Mouse (Mus musculus): ENCODE measurements around the gene Nexn. TPM values are rescaled to one million over a fixed set of nuclear protein-coding genes. Genes with fewer than 3 reads are reported as not detected.

Gene Nexn
- polyA plus RNA-seq, 1 experiment: 0.38 TPM

- Histone ChIP-seq H3K36me3 (ENCODE audit: control insufficient read depth, insufficient read depth, low read length) (peaks cover 18% of the 10 kb centered on the region), H3K27me3 (replicated peaks; ENCODE audit: control insufficient read depth, insufficient read depth, low read length) (no peaks in the 10 kb centered on the region), H3K4me1 (ENCODE audit: control insufficient read depth, insufficient read depth, low read length) (0 out of 2 replicates have a peak, but pooled peaks cover 6% of the 10 kb centered on the region), H3K27ac (ENCODE audit: insufficient read depth, low read depth, low read length) (no peak overlapping the region), H3K4me3 (ENCODE audit: insufficient read depth, low read depth, low read length) (no peak overlapping the region)
- peak; percentile 34 for DNase-seq
- no peak for TF ChIP-seq CTCF (conservative IDR thresholded peaks at IDR 0.05; ENCODE audit: insufficient read depth, insufficient read length, low read depth, low read length)
- TF ChIP-seq POLR2A (IDR thresholded peaks at IDR 0.05; ENCODE audit: low read depth, low read length): no peak
- WGBS: 88% methylated on average over 7 of the region's 7 CpGs
Measured at GRCm38 (mm10) chr3:152228843-152229242, 37.3 kb downstream of the Nexn start.

GRCm38 (mm10) chr3:152225906-152226305 lies 40.2 kb downstream of the Nexn start:
- 29% methylated on average over 7 of the region's 7 CpGs for WGBS
- H3K27me3 ChIP-seq (replicated peaks; ENCODE audit: control insufficient read depth, insufficient read depth, low read length): no peaks in the 10 kb centered on the region
- no peak overlapping the region for H3K27ac ChIP-seq (ENCODE audit: insufficient read depth, low read depth, low read length)
- H3K36me3 ChIP-seq (ENCODE audit: control insufficient read depth, insufficient read depth, low read length): peaks cover 20% of the 10 kb centered on the region
- TF ChIP-seq POLR2A (IDR thresholded peaks at IDR 0.05; ENCODE audit: low read depth, low read length) (no peak), CTCF (conservative IDR thresholded peaks at IDR 0.05; ENCODE audit: insufficient read depth, insufficient read length, low read depth, low read length) (no peak)
- peak; percentile 55 for DNase-seq
- H3K4me1 ChIP-seq (ENCODE audit: control insufficient read depth, insufficient read depth, low read length): 0 out of 2 replicates have a peak, but pooled peaks cover 6% of the 10 kb centered on the region
- no peak overlapping the region for H3K4me3 ChIP-seq (ENCODE audit: insufficient read depth, low read depth, low read length)

- no peak for TF ChIP-seq CTCF (conservative IDR thresholded peaks at IDR 0.05; ENCODE audit: insufficient read depth, insufficient read length, low read depth, low read length)
- no peak for TF ChIP-seq POLR2A (IDR thresholded peaks at IDR 0.05; ENCODE audit: low read depth, low read length)
- no peak for DNase-seq
- no peak overlapping the region for H3K27ac ChIP-seq (ENCODE audit: insufficient read depth, low read depth, low read length)
- H3K36me3 ChIP-seq (ENCODE audit: control insufficient read depth, insufficient read depth, low read length): peaks cover 19% of the 10 kb centered on the region
- H3K4me3 ChIP-seq (ENCODE audit: insufficient read depth, low read depth, low read length): no peak overlapping the region
- H3K27me3 ChIP-seq (replicated peaks; ENCODE audit: control insufficient read depth, insufficient read depth, low read length): no peaks in the 10 kb centered on the region
- 0 out of 2 replicates have a peak, but pooled peaks cover 6% of the 10 kb centered on the region for H3K4me1 ChIP-seq (ENCODE audit: control insufficient read depth, insufficient read depth, low read length)
Measured at GRCm38 (mm10) chr3:152224918-152225317, 41.2 kb downstream of the Nexn start.

GRCm38 (mm10) chr3:152213416-152213815 lies 52.7 kb downstream of the Nexn start:
- peaks cover 19% of the 10 kb centered on the region for H3K4me1 ChIP-seq (ENCODE audit: control insufficient read depth, insufficient read depth, low read length)
- H3K27ac ChIP-seq (ENCODE audit: insufficient read depth, low read depth, low read length): no peak overlapping the region
- H3K36me3 ChIP-seq (ENCODE audit: control insufficient read depth, insufficient read depth, low read length): peaks cover 4% of the 10 kb centered on the region; the same call in 1 of the 2 replicates
- no peaks in the 10 kb centered on the region for H3K27me3 ChIP-seq (replicated peaks; ENCODE audit: control insufficient read depth, insufficient read depth, low read length)
- WGBS: 23% methylated on average over 3 of the region's 3 CpGs
- no peak overlapping the region for H3K4me3 ChIP-seq (ENCODE audit: insufficient read depth, low read depth, low read length)
- no peak for TF ChIP-seq CTCF (conservative IDR thresholded peaks at IDR 0.05; ENCODE audit: insufficient read depth, insufficient read length, low read depth, low read length)
- no peak for TF ChIP-seq POLR2A (IDR thresholded peaks at IDR 0.05; ENCODE audit: low read depth, low read length)
- DNase-seq: no peak

- no peaks in the 10 kb centered on the region for H3K27me3 ChIP-seq (replicated peaks; ENCODE audit: control insufficient read depth, insufficient read depth, low read length)
- H3K4me3 ChIP-seq (ENCODE audit: insufficient read depth, low read depth, low read length): peak overlapping the region; percentile 85
- TF ChIP-seq POLR2A (IDR thresholded peaks at IDR 0.05; ENCODE audit: low read depth, low read length): no peak
- TF ChIP-seq CTCF (conservative IDR thresholded peaks at IDR 0.05; ENCODE audit: insufficient read depth, insufficient read length, low read depth, low read length): no peak
- 4% methylated on average over 7 of the region's 7 CpGs for WGBS
- peak; percentile 18 for DNase-seq
- H3K27ac ChIP-seq (ENCODE audit: insufficient read depth, low read depth, low read length): peak overlapping the region; percentile 1; the same call in 1 of the 2 replicates
- peaks cover 20% of the 10 kb centered on the region for H3K4me1 ChIP-seq (ENCODE audit: control insufficient read depth, insufficient read depth, low read length)
- peaks cover 3% of the 10 kb centered on the region; the same call in 1 of the 2 replicates for H3K36me3 ChIP-seq (ENCODE audit: control insufficient read depth, insufficient read depth, low read length)
Measured at GRCm38 (mm10) chr3:152211731-152212279, 54.3 kb downstream of the Nexn start.

GRCm38 (mm10) chr3:152210728-152211391 lies 55.3 kb downstream of the Nexn start:
- DNase-seq: peak; percentile 73
- WGBS: 1% methylated on average over 65 of the region's 68 CpGs
- Histone ChIP-seq H3K4me3 (ENCODE audit: insufficient read depth, low read depth, low read length) (peak overlapping the region; percentile 85), H3K4me1 (ENCODE audit: control insufficient read depth, insufficient read depth, low read length) (peaks cover 20% of the 10 kb centered on the region), H3K36me3 (ENCODE audit: control insufficient read depth, insufficient read depth, low read length) (peaks cover 2% of the 10 kb centered on the region; the same call in 1 of the 2 replicates), H3K27ac (ENCODE audit: insufficient read depth, low read depth, low read length) (peak overlapping the region; percentile 97), H3K27me3 (replicated peaks; ENCODE audit: control insufficient read depth, insufficient read depth, low read length) (no peaks in the 10 kb centered on the region)
- TF ChIP-seq POLR2A (IDR thresholded peaks at IDR 0.05; ENCODE audit: low read depth, low read length): no peak

GRCm38 (mm10) chr3:152209967-152210634 lies 56.0 kb downstream of the Nexn start, which contains the start of the genes Dnajb4 and Fubp1:
Gene Dnajb4 (minus strand): TSS chr3:152210302.
Gene Fubp1 (plus strand): TSS chr3:152210422.
- TF ChIP-seq CTCF (conservative IDR thresholded peaks at IDR 0.05; ENCODE audit: insufficient read depth, insufficient read length, low read depth, low read length) (no peak), POLR2A (IDR thresholded peaks at IDR 0.05; ENCODE audit: low read depth, low read length) (peak; percentile 84)
- H3K4me3 ChIP-seq (ENCODE audit: insufficient read depth, low read depth, low read length): peak within 1 kb of the TSS; percentile 97
- H3K27ac ChIP-seq (ENCODE audit: insufficient read depth, low read depth, low read length): peak within 1 kb of the TSS; percentile 100
- H3K27me3 ChIP-seq (replicated peaks; ENCODE audit: control insufficient read depth, insufficient read depth, low read length): no peaks in the 10 kb centered on the region
- peaks cover 20% of the 10 kb centered on the region for H3K4me1 ChIP-seq (ENCODE audit: control insufficient read depth, insufficient read depth, low read length)
- no peaks in the 10 kb centered on the region for H3K36me3 ChIP-seq (ENCODE audit: control insufficient read depth, insufficient read depth, low read length)
- WGBS: under 1% methylated on average over 85 of the region's 85 CpGs
- peak; percentile 100 for DNase-seq

All from kidney, adult 2 months (tissue).